Mouse (Mus musculus) liver, postnatal 0 days (tissue): Measurements from ENCODE around the gene Olfr525. TPM values are rescaled to one million over a fixed set of nuclear protein-coding genes. Genes with fewer than 3 reads are reported as not detected.

Source experiments
- ATAC-seq: fragments of 200-750 bp; cut with Nextera tagmentation; 2 replicates; pipeline ENCODE4 v1.8.0; 2017; ENCODE audit warnings: mild to moderate bottlenecking, moderate library complexity
- DNase-seq: peaks from one replicate; pipeline ENCODE4 v3.0.0-alpha.2; 2016
- H3K27ac ChIP-seq: fragments of 300-500 bp; sonication (generic); 2 replicates; pipeline ENCODE4 v1.5.1; 2014; ENCODE audit warnings: antibody characterized with exemption, moderate library complexity, mild to moderate bottlenecking, low read depth
- H3K27me3 ChIP-seq: fragments of 300-500 bp; sonication (generic); 2 replicates; pipeline ENCODE4 v1.6.1; 2014; ENCODE audit warnings: low read length, control low read depth, mixed read lengths; ENCODE audit not compliant: insufficient read depth
- H3K36me3 ChIP-seq: fragments of 300-500 bp; sonication (generic); replicated peaks from 2 replicates; pipeline ENCODE4 v1.6.1; 2014; ENCODE audit warnings: mild to moderate bottlenecking, control low read depth, low read length, moderate library complexity, mixed read lengths; ENCODE audit not compliant: insufficient read depth
- H3K4me1 ChIP-seq: fragments of 300-500 bp; sonication (generic); 2 replicates; pipeline ENCODE4 v1.6.1; 2014; ENCODE audit warnings: antibody characterized with exemption, mild to moderate bottlenecking, control low read depth; ENCODE audit not compliant: insufficient read depth
- H3K4me2 ChIP-seq: fragments of 300-500 bp; sonication (generic); 2 replicates; pipeline ENCODE4 v1.6.1; 2014; ENCODE audit warnings: low read depth, mild to moderate bottlenecking, low read length, moderate library complexity, mixed read lengths
- H3K4me3 ChIP-seq: fragments of 300-500 bp; sonication (generic); 2 replicates; pipeline ENCODE4 v1.5.1; 2014; ENCODE audit warnings: low read depth, low read length
- H3K9ac ChIP-seq: fragments of 300-500 bp; sonication (generic); replicated peaks from 2 replicates; pipeline ENCODE4 v1.6.1; 2014; ENCODE audit warnings: mild to moderate bottlenecking, moderate library complexity
- H3K9me3 ChIP-seq: fragments of 300-500 bp; sonication (generic); 2 replicates; pipeline ENCODE4 v1.6.1; 2016; ENCODE audit warnings: mild to moderate bottlenecking, control low read depth, low read length, mixed read lengths
- CTCF ChIP-seq: sonication (generic); IDR thresholded peaks from 2 replicates; pipeline ENCODE4 v1.5.1; 2016; ENCODE audit warnings: antibody characterized with exemption, low read depth
- EP300 ChIP-seq: IDR thresholded peaks from 2 replicates; pipeline ENCODE4 v1.6.1; 2016; ENCODE audit warnings: antibody characterized with exemption, low read depth, mild to moderate bottlenecking
- WGBS: fragments of 180-500 bp; shearing (Covaris S2); extraction: QIAGEN DNeasy Blood & Tissue Kit; methylation state at CpG from one replicate; pipeline ENCODE4 v1.1.7; 2014; ENCODE audit not compliant: insufficient replicate concordance; 5-methylcytosine and 5-hydroxymethylcytosine counted together
- polyA plus RNA-seq: library from polyadenylated mRNA; unstranded; fragments of >200 nt; fragmentation: Nextera tagmentation; extraction: Ambion mirVana; gene quantifications from 2 replicates; pipeline ENCODE4 v1.2.1, GENCODE M21; 2015

Olfr525 gene
- not detected in 2 replicates for polyA plus RNA-seq

DNA sequence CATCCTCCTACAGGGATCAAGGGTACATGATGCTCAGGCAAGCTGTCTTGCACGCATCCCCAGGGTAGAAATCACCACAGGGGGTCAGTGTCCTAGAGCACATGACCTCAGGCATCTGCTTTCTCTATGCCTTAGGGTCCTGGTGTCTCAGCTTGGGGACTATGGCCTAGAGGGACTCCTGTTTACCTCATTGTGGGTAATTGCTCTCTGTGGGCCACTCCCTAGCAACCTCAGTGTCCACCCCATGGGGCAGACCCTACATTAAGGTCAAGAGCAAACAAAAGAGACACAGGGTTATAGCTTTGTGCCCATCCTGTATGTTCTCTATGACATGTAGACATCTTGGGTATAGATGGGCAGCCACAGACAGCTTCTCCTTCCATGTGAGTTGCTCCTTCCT, at the start of gene Olfr525:
Olfr525 (plus strand) TSS at position 301 of the 400 bp plus-strand sequence.
- no peak for ATAC-seq

DNA sequence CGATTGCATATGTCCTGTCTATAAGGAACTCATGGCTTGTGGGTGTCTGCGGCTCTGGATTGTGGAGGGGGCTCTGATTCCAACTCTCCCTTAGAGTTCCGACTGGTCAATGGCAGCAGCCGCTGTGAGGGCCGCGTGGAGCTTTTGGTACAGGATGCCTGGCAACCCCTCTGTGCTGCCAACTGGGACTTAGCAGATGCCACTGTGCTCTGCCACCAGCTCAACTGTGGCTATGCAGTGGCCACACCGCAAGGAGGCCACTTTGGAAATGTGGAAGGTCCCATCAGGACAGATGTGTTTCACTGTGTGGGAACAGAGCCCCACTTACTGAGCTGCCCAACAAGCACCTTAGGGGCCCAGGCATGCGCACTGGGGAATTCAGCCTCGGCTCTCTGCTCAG, 24.9 kb upstream of the Olfr525 start:
- DNase-seq = no peak
- no peaks in the 10 kb centered on the region for H3K36me3 ChIP-seq
- no peak for ATAC-seq

More for the DNA sequence above, at the start of gene Olfr525:
- 38% methylated on average over 1 of the region's 1 CpGs for WGBS
- no peak for DNase-seq
- H3K27me3 ChIP-seq = no peaks in the 10 kb centered on the region
- H3K4me1 ChIP-seq = no peaks in the 10 kb centered on the region
- H3K36me3 ChIP-seq = no peaks in the 10 kb centered on the region
- H3K9ac ChIP-seq = no peak within 1 kb of the TSS
- H3K27ac ChIP-seq = no peak within 1 kb of the TSS
- no peak within 1 kb of the TSS for H3K4me2 ChIP-seq
- H3K9me3 ChIP-seq = no peaks in the 10 kb centered on the region
- H3K4me3 ChIP-seq = no peak within 1 kb of the TSS
- TF ChIP-seq CTCF = no peak
- no peak for TF ChIP-seq EP300

DNA sequence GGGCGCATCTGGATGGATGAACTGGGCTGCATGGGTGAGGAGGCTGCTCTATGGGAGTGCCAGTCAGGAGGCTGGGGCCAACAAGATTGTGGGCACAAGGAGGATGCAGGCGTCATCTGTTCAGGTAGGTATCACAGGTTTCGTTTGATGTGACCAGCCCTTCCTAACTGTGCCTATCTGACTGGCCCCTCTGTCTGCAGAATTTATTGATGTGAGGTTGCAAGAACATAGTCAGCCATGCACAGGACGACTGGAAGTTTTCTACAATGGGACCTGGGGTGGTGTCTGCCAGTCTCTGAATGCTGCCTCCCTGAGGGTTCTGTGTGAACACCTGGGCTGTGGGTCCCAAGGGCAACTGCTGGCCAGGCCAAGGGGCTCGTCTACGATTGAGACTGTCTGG, 23.8 kb upstream of the Olfr525 start:
- no peaks in the 10 kb centered on the region for H3K9me3 ChIP-seq
- H3K4me3 ChIP-seq = no peak overlapping the region
- no peak for TF ChIP-seq EP300
- TF ChIP-seq CTCF = no peak
- DNase-seq (no peak), ATAC-seq (no peak)
- H3K27ac ChIP-seq = no peak overlapping the region
- H3K4me2 ChIP-seq = no peak overlapping the region
- no peaks in the 10 kb centered on the region for H3K27me3 ChIP-seq
- H3K9ac ChIP-seq = no peak overlapping the region
- H3K4me1 ChIP-seq = no peaks in the 10 kb centered on the region
- 66% methylated on average over 6 of the region's 6 CpGs for WGBS
- no peaks in the 10 kb centered on the region for H3K36me3 ChIP-seq

More for the DNA sequence above, 24.9 kb upstream of the Olfr525 start:
- Histone ChIP-seq H3K27me3 (no peaks in the 10 kb centered on the region), H3K4me1 (no peaks in the 10 kb centered on the region), H3K4me2 (no peak overlapping the region), H3K27ac (no peak overlapping the region), H3K4me3 (no peak overlapping the region), H3K9me3 (no peaks in the 10 kb centered on the region), H3K9ac (no peak overlapping the region)
- 90% methylated on average over 9 of the region's 9 CpGs for WGBS
- no peak for TF ChIP-seq EP300
- TF ChIP-seq CTCF = no peak

DNA sequence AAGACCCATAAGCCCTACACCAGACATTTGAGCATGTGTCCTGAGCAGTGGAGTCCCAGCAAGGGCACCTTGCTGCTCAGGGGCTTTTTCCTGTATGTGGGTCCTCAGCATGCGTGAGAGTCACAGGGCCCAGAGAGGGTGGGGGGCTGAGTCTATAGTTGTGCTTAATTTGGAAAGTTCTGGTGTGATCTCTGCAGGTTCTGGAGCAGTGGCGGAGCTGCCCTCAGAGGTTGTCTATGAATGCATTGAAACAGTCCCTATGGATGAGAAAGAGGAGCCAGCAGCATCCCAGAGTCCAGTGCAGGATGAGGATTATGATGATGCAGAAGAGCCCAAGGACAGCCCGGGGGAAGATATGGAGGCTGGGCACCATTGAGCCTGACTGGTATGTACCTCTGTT, 21.2 kb upstream of the Olfr525 start:
- Histone ChIP-seq H3K27ac (no peak overlapping the region), H3K27me3 (no peaks in the 10 kb centered on the region), H3K9me3 (no peaks in the 10 kb centered on the region), H3K36me3 (no peaks in the 10 kb centered on the region), H3K4me3 (no peak overlapping the region), H3K4me1 (no peaks in the 10 kb centered on the region), H3K9ac (no peak overlapping the region), H3K4me2 (no peak overlapping the region)
- DNase-seq = no peak
- TF ChIP-seq EP300 = no peak
- TF ChIP-seq CTCF = no peak
- WGBS = 77% methylated on average over 3 of the region's 3 CpGs
- ATAC-seq = no peak

DNA sequence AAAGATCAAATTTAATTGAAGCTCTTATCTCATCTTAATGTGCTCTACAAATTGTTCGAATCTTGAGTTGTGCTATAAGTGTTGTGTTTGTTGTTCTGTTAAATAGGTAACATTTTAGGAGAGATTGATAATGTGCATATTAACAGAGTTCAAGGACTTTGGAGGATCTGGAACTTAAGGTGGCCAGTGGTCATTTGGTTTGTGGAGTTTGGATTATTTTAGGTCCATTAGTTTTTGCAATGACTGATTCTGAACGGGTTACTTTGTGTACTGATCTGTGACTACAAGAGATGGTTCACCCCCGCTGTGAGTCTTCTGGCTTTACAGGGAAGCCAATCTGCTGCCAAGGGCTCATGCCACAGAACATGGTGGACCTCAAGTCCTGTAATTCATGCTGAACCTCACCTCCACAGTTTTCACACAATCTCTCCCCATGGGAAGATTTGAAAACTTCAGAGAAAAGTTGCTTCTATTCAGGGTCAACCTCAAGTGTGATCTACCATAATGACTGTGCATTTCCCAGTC, 735 bp upstream of the Olfr525 start:
- no peak overlapping the region for H3K4me3 ChIP-seq
- no peaks in the 10 kb centered on the region for H3K4me1 ChIP-seq
- DNase-seq (no peak), ATAC-seq (no peak)
- no peak overlapping the region for H3K9ac ChIP-seq
- no peak overlapping the region for H3K27ac ChIP-seq
- WGBS = 82% methylated on average over 3 of the region's 3 CpGs
- no peak overlapping the region for H3K4me2 ChIP-seq
- TF ChIP-seq CTCF = no peak
- TF ChIP-seq EP300 = no peak
- no peaks in the 10 kb centered on the region for H3K9me3 ChIP-seq
- H3K27me3 ChIP-seq = no peaks in the 10 kb centered on the region
- H3K36me3 ChIP-seq = no peaks in the 10 kb centered on the region

DNA sequence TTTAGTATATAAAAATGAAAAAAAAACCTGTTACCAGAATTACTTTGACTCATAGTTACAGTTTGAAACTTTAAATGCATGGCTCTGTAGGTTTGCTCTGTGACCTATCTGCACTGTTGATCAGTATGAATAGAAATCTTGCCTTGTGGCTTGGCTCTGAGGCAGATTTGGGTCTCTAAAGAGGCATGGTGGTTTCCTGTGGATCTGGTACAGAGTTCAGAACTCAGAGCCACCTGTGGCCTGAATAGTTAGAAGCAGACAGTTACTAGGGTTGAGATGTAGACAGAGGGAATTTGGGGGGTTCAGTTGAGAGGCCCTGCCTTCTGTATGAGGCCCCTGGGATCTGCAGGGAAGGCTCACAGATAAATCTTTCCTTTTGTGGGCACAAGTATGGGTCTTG, 477 bp downstream of the Olfr525 start:
- no peak for TF ChIP-seq CTCF
- TF ChIP-seq EP300 = no peak
- H3K9ac ChIP-seq = no peak overlapping the region
- no peaks in the 10 kb centered on the region for H3K36me3 ChIP-seq
- H3K4me3 ChIP-seq = no peak overlapping the region
- no peaks in the 10 kb centered on the region for H3K9me3 ChIP-seq
- no peaks in the 10 kb centered on the region for H3K27me3 ChIP-seq
- no peak for ATAC-seq
- DNase-seq = no peak
- no peak overlapping the region for H3K4me2 ChIP-seq
- no peak overlapping the region for H3K27ac ChIP-seq
- no peaks in the 10 kb centered on the region for H3K4me1 ChIP-seq
